Mouse (Mus musculus): Measurements from ENCODE around the gene Postn.

Postn gene

GRCm38 (mm10) chr3:54360897-54361296, at the start of gene Postn:
Gene Postn, plus strand, starts transcription at chr3:54361109.
- DNase-seq: peak; percentile 8

GRCm38 (mm10) chr3:54314055-54314454, 46.9 kb upstream of the Postn start:
- DNase-seq: no peak

GRCm38 (mm10) chr3:54352891-54353652, 7.8 kb upstream of the Postn start:
- peak; percentile 75 for DNase-seq

- DNase-seq: no peak
Observed at GRCm38 (mm10) chr3:54357561-54357960, 3.3 kb upstream of the Postn start.

- DNase-seq: peak; percentile 10
Observed at GRCm38 (mm10) chr3:54358463-54359189, 2.3 kb upstream of the Postn start.

GRCm38 (mm10) chr3:54361656-54362055, 747 bp downstream of the Postn start:
- no peak for DNase-seq

GRCm38 (mm10) chr3:54371015-54371414, 10.1 kb downstream of the Postn start:
- DNase-seq: no peak

- DNase-seq: no peak
Observed at GRCm38 (mm10) chr3:54372625-54373024, 11.7 kb downstream of the Postn start.

- no peak for DNase-seq
Observed at GRCm38 (mm10) chr3:54376014-54376413, 15.1 kb downstream of the Postn start.

- no peak for DNase-seq
Observed at GRCm38 (mm10) chr3:54377647-54378046, 16.7 kb downstream of the Postn start.

GRCm38 (mm10) chr3:54378135-54378534, 17.2 kb downstream of the Postn start:
- no peak for DNase-seq

- DNase-seq: no peak
Observed at GRCm38 (mm10) chr3:54379981-54380380, 19.1 kb downstream of the Postn start.

GRCm38 (mm10) chr3:54399321-54399720, 38.4 kb downstream of the Postn start:
- DNase-seq: no peak

GRCm38 (mm10) chr3:54399911-54400310, 39.0 kb downstream of the Postn start:
- no peak for DNase-seq

GRCm38 (mm10) chr3:54400617-54401016, 39.7 kb downstream of the Postn start:
- no peak for DNase-seq

- no peak for DNase-seq
Observed at GRCm38 (mm10) chr3:54401706-54402105, 40.8 kb downstream of the Postn start.

GRCm38 (mm10) chr3:54403791-54404190, 42.9 kb downstream of the Postn start:
- DNase-seq: no peak

- DNase-seq: no peak
Observed at GRCm38 (mm10) chr3:54406567-54406966, 45.7 kb downstream of the Postn start.

- no peak for DNase-seq
Observed at GRCm38 (mm10) chr3:54411052-54411451, 50.1 kb downstream of the Postn start.

- no peak for DNase-seq
Observed at GRCm38 (mm10) chr3:54412885-54413583, 52.1 kb downstream of the Postn start.

- no peak for DNase-seq
Observed at GRCm38 (mm10) chr3:54413584-54413897, 52.6 kb downstream of the Postn start.

- no peak for DNase-seq
Observed at GRCm38 (mm10) chr3:54414386-54414785, 53.5 kb downstream of the Postn start.

GRCm38 (mm10) chr3:54417833-54418386, 57.0 kb downstream of the Postn start:
- peak; percentile 11 for DNase-seq
